Mouse (Mus musculus): ENCODE results near the gene Mettl21a. TPM values are rescaled to one million over a fixed set of nuclear protein-coding genes. Genes with fewer than 3 reads are reported as not detected.
A peak's percentile ranks its signal among the peaks of the same experiment; 100 is the strongest.
"Not testable (repeated sequence)": the region's sequence is repeated elsewhere in the genome, so short reads cannot be mapped to it uniquely, and the experiment has no call there.

Gene Mettl21a
- total RNA-seq (2015), result 9.9 and 12.2 TPM in 2 replicates
- total RNA-seq (2017), result 10.5 and 15.0 TPM in 2 replicates

DNA sequence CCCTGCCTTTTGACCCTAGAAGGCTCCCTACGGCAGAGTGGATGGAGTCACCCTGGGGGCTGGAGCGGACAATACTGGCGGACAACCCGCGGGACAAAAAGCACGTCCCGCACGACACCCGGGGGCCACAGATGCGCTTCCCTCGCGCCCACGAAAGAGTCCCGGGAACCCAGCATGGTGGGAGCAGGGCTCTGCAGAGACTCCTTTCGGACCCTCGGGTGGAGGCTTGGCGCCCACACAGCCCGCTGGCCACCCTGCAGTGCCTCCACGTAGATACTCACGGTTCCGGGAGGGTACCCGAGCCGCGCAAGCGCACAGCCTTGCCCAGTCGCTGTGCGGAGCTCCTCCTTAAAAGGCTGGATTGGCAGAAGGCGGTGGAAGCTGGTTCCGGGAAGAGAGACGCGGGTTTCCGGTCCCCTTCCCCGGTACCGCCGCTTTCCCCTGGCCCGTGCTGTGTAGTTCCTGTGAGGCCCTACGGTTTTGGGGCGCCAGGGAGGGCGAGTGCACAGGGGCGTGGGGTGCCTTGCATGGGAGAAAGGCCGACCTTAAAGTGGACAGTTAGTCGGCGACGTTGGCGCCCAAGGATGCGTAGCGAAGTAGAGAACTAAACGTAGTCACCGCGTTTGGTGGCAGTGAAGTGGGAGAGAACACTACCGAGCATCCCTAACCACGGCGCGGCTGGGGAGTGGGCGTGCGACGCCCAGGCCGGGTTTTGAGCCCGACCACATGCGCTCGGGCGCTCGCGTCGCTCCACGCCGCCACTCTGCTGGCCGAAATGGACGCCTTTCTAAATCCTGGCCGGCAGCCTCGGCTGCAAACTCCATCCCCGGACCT, at the start of gene Mettl21a:
Mettl21a (minus strand) TSS at position 362 of the 834 bp plus-strand sequence.
- peak; percentile 78 for ATAC-seq (ENCODE audit: poor library complexity, severe bottlenecking)

- no peak for ATAC-seq (ENCODE audit: poor library complexity, severe bottlenecking)
Measured at GRCm38 (mm10) chr1:64658876-64659275, 41.8 kb upstream of the Mettl21a start.

- 0 out of 2 replicates have a peak, but pooled peaks have one; percentile 28 for ATAC-seq (ENCODE audit: poor library complexity, severe bottlenecking)
Measured at GRCm38 (mm10) chr1:64656423-64657129, 39.5 kb upstream of the Mettl21a start.

DNA sequence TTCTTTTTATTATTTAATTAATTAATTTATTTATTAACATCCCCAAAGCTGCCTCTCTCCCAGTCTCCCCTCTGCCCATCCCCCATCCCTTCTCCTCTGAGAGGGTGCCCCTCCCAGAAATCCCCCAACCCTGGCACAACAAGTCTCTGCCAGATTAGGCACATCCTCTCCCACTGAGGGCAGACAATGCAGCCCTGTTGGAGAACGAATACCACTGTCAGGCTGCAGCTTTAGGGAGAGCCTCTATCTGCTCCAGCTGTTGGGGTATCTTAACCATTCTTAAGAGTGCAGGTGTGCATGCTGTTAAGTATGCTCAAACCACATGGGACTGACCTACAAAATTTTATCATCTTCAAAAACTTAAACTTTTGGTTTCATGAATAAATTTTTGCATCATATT, 38.4 kb upstream of the Mettl21a start:
- no peak for ATAC-seq (ENCODE audit: poor library complexity, severe bottlenecking)

DNA sequence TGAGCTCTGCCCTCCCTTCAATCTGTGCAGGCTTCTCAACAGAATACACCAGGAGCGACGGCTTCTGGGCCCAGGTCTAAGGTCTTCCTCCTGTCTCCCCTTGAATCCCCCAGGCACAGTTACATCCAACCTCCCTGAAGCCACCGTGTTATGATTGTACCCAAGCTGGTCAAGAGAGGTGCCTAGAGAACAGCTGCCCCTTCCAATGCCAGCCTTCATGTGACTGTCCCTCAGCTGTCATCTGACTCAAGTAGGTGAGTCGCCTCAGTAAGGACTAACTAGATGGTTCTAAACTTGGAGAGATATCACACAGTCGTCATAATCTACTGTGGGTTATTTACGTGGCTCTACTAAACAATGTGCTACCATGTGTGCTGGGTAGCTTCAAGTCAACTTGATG, 36.7 kb upstream of the Mettl21a start:
- ATAC-seq (ENCODE audit: poor library complexity, severe bottlenecking), result no peak

DNA sequence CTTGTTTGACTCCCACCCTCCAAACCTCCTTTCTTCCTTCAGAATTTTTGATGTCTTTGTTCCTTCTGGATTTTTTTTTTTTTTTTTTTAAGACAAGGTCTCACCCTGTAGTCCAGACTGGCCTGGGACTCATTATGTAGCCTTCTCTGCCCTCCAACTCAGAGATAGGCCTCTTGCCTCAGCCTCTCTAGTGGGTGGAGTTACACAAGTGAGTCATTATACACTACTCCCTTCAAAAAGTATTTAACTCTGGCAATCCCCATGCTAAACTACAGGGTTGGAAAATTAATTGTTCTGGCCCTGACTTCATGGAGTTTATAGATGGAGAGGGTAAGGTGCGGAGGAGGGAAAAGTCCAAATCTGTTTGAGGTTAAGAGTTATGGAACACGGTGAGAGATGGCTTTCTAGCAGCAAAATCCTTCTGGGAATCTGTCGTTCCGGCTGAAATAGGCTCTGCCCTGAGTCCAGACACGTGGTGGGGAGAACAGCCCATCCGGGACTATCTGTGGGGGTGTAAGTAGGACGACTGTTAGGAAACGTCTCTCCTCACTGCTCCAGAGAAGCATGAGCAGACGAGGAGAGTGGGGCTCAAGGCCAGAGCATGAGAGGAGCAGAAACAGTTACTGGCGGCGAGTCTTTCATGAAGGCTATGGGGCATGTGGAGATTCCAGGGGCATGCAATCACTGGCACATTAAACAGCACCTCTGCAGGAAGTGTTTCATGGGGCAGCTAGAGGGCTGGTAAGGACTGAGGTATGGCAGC, 32.5 kb upstream of the Mettl21a start:
- ATAC-seq (ENCODE audit: poor library complexity, severe bottlenecking), result no peak

DNA sequence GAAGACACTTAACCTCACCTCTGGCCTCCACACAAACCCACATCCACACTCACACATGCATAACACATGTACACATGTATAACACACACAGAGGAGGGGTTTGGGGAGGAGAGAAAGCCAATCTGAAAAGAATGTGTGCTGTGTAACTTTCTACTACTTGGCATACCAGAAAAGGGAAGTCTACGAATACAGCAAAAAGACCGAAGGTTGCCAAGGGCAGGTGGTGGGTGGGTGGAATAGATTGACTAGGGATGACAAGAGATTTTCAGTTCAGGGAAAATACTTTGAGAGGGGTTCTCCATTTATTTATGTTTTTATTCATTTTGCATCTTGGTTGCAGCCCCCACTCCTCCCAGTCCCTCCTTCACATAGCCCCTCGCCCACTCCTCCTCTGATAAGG, 27.5 kb upstream of the Mettl21a start:
- ATAC-seq (ENCODE audit: poor library complexity, severe bottlenecking), result no peak

- not testable (repeated sequence) for ATAC-seq (ENCODE audit: poor library complexity, severe bottlenecking)
Measured at GRCm38 (mm10) chr1:64642541-64642940, 25.5 kb upstream of the Mettl21a start.

- no peak for ATAC-seq (ENCODE audit: poor library complexity, severe bottlenecking)
Measured at GRCm38 (mm10) chr1:64641069-64641468, 24.0 kb upstream of the Mettl21a start.

DNA sequence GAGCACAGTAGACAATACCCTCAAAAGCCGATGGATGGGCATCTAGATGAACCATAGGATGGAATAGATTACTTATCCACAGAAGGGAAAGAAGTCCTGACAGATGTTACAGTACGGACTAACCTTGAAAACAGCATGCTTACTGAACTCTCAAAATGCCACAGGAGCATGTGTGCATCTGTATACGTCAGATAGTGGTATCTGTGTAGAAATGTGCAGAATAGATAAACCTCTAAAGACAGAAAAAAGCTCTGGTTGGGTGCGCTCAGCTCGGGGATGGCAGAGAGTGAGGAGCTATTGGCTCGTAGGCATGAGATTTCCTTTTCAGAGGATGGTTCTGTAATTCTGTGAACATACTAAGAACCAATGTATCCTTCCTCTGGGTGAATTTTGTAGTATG, 22.2 kb upstream of the Mettl21a start:
- ATAC-seq (ENCODE audit: poor library complexity, severe bottlenecking), result no peak

- ATAC-seq (ENCODE audit: poor library complexity, severe bottlenecking), result no peak
Measured at GRCm38 (mm10) chr1:64635624-64636023, 18.6 kb upstream of the Mettl21a start.

DNA sequence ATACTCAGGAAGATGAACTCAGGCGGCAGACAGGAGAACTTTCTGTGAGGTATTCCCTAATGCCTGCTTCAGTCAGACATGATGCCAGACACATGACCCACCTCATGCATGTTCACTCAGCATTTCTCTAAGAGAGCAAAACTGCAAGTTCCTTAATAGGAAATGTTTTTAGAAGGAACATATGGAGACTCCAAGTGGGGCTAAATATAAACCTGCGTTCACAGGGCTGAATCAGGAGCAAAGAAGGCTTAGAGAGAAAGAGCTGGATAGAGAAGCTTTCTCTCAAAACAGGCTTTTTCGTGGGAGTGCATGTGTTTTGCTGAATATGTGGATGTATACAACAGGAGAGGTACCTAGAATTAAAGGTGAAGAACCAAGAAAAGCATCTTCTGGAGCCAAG, 16.2 kb upstream of the Mettl21a start:
- no peak for ATAC-seq (ENCODE audit: poor library complexity, severe bottlenecking)

- no peak for ATAC-seq (ENCODE audit: poor library complexity, severe bottlenecking)
Measured at GRCm38 (mm10) chr1:64631526-64631925, 14.5 kb upstream of the Mettl21a start.

DNA sequence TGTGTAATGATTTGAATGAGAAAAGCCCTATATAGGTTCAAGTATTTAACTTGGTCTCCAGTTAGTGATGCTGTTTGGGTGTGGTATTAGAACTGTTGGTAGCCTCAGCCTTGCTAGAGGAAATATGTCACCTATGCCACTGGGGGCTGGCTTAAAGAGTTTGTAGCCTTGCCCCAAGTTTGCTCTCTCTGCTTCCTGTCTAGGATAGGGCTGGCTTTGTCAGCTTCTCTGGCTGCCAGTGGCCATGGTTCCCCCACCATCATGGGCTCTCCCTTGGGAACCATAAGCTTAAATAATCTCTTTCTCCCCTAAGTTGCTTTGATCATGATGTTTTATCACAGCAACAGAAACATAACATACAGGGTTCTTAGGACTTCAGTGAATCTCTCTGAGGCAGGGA, 8.2 kb upstream of the Mettl21a start:
- ATAC-seq (ENCODE audit: poor library complexity, severe bottlenecking), result no peak

DNA sequence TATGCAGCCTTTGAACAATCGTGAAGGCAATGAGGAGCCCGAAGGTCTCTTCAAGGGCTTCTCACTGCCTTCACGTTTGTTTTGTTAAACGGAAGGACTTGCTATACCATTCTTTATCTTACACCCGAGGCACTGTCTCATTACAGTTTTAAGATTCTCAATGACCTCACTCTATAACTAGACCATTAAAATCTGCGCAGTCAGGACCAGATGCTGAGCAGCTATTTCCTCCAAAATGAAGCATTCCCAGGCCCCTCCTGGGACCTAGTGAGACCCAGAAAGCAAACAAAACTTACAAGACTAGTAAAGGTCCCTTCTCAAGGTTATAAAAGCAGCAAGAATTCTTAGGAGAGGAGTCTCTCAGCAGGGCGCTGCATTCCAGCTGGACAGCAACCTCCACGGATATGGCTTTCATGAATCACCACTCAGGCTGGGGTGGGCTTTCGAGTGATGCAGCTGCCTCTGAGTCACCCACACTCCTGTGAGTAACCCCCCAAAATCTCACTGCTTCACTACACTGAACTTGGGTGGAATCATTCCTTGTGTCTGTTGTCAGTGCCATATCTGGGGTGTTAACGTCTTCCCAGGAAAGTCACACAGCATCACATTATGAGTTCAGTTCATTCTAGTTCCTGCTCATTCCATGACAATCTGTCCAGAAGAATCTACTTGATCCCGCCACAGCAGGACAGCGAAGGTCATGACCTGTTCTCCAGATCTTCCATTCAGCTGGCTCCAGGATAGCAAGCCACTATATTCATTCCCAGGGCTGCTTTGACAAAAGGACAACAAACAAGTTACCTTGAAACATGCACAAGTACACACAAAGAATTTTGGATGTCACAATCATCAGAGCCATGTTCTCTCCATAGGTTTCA, 6.8 kb upstream of the Mettl21a start:
- no peak for ATAC-seq (ENCODE audit: poor library complexity, severe bottlenecking)

- no peak for ATAC-seq (ENCODE audit: poor library complexity, severe bottlenecking)
Measured at GRCm38 (mm10) chr1:64621116-64621515, 4.1 kb upstream of the Mettl21a start.

DNA sequence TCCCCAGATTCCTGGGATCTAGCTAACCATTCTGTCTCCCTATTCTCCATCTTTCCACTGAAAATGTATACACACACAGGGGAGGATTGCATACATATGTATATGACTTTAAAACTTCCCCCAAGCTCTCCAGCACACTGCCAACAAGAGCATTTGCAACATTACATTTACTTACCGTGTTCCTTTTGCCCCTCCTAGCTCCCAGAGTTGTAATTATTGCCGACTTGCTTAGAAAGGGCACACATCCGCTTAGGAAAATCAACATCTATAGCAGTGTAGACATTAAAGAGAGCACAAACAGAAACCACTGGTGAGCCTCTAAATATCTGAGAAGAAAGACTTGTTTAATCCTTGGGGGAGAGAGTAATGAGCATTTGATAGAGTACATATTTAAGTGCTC, 1.2 kb upstream of the Mettl21a start:
- no peak for ATAC-seq (ENCODE audit: poor library complexity, severe bottlenecking)

- peak; percentile 55 for ATAC-seq (ENCODE audit: poor library complexity, severe bottlenecking)
Measured at GRCm38 (mm10) chr1:64617715-64617984, 608 bp upstream of the Mettl21a start.

DNA sequence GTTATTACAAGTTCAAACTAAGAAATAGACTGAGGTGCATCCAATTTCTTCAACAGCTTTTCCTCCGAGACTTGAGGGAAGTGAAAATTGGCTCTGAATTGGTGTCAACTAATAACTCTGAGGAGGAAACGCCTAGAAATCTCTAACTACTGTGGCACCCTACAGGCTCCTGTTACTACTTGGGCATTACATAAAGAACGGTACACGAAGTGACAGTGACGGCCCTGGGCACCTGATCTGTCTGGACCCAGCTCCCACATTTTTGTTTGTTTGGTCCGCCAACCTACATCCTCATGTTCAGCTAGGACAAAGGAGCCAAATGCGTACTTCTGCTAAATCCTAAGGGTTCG, 536 bp downstream of the Mettl21a start:
- peak; percentile 37 for ATAC-seq (ENCODE audit: poor library complexity, severe bottlenecking)

GRCm38 (mm10) chr1:64616076-64616475, 966 bp downstream of the Mettl21a start:
- ATAC-seq (ENCODE audit: poor library complexity, severe bottlenecking), result no peak

DNA sequence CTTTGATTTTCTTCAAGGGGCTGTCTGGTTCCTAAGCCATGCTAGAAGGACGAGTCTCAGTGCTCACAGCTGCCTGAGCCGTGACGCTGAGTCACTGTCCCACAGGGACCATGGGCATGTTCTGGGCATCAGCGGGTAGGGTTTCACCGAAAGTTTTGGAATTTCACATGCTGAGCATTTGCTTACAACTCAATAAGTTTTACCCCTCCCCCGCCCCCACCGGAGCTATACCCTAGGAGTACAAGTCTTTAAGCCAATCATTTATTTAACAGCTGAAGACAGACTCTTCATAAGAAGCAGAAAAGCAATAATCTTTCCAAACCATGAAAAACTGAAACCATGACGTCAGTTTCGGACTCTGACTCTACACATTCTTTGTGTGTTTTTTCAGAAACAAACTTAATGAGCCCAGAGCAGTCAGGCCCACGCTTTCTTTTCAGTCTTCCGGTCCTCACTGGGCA, 1.5 kb downstream of the Mettl21a start:
- no peak for ATAC-seq (ENCODE audit: poor library complexity, severe bottlenecking)

All from megakaryocyte, adult 5-6 weeks (primary cell).